Mouse (Mus musculus) lung, postnatal 0 days (tissue): ENCODE data around the gene Car10. TPM values are rescaled to one million over a fixed set of nuclear protein-coding genes. Genes with fewer than 3 reads are reported as not detected.

Experiments used
- ATAC-seq: fragments of 200-750 bp; cut with Nextera tagmentation; 2 replicates; pipeline ENCODE4 v1.8.0; 2017; ENCODE audit warnings: moderate library complexity
- DNase-seq: peaks from one replicate; pipeline ENCODE4 v3.0.0-alpha.2; 2016; ENCODE audit warnings: low spot score
- H3K27ac ChIP-seq: fragments of 300-500 bp; sonication (generic); 2 replicates; pipeline ENCODE4 v1.5.1; 2014; ENCODE audit warnings: antibody characterized with exemption, mild to moderate bottlenecking, low read length, mixed read lengths
- H3K27me3 ChIP-seq: fragments of 300-500 bp; sonication (generic); replicated peaks from 2 replicates; pipeline ENCODE4 v1.6.1; 2014; ENCODE audit warnings: low read length, mixed read lengths; ENCODE audit not compliant: insufficient read depth
- H3K36me3 ChIP-seq: fragments of 300-500 bp; sonication (generic); 2 replicates; pipeline ENCODE4 v1.6.1; 2014; ENCODE audit warnings: low read length, mixed read lengths; ENCODE audit not compliant: insufficient read depth
- H3K4me1 ChIP-seq: fragments of 300-500 bp; sonication (generic); 2 replicates; pipeline ENCODE4 v1.6.1; 2014; ENCODE audit warnings: antibody characterized with exemption, low read depth, low read length, mixed read lengths; ENCODE audit not compliant: insufficient read depth
- H3K4me2 ChIP-seq: fragments of 300-500 bp; sonication (generic); replicated peaks from 2 replicates; pipeline ENCODE4 v1.6.1; 2014; ENCODE audit warnings: low read depth, mild to moderate bottlenecking, low read length, moderate library complexity, mixed read lengths
- H3K4me3 ChIP-seq: fragments of 300-500 bp; sonication (generic); 2 replicates; pipeline ENCODE4 v1.5.1; 2014; ENCODE audit warnings: low read depth, low read length
- H3K9ac ChIP-seq: fragments of 300-500 bp; sonication (generic); replicated peaks from 2 replicates; pipeline ENCODE4 v1.6.1; 2014; ENCODE audit warnings: low read depth, mild to moderate bottlenecking
- H3K9me3 ChIP-seq: fragments of 300-500 bp; sonication (generic); 2 replicates; pipeline ENCODE4 v1.6.1; 2016; ENCODE audit warnings: low read length, mixed read lengths
- CTCF ChIP-seq: IDR thresholded peaks from 2 replicates; pipeline ENCODE4 v1.5.1; 2016; ENCODE audit warnings: antibody characterized with exemption, mild to moderate bottlenecking
- EP300 ChIP-seq: IDR thresholded peaks from 2 replicates; pipeline ENCODE4 v1.6.1; 2016; ENCODE audit warnings: antibody characterized with exemption, mild to moderate bottlenecking, control low read depth
- WGBS: fragments of 180-500 bp; shearing (Covaris S2); extraction: QIAGEN DNeasy Blood & Tissue Kit; methylation state at CpG from one replicate; pipeline ENCODE4 v1.1.7; 2014; 5-methylcytosine and 5-hydroxymethylcytosine counted together
- polyA plus RNA-seq: library from polyadenylated mRNA; unstranded; fragments of >200 nt; fragmentation: Nextera tagmentation; extraction: Ambion mirVana; gene quantifications from 2 replicates; pipeline ENCODE4 v1.2.1, GENCODE M21; 2015

Car10 gene
- polyA plus RNA-seq, 1 experiment from 2014 or later = not detected

- Histone ChIP-seq H3K9ac (no peak overlapping the region), H3K4me1 (no peaks in the 10 kb centered on the region), H3K4me2 (no peak overlapping the region), H3K9me3 (no peaks in the 10 kb centered on the region), H3K36me3 (no peaks in the 10 kb centered on the region), H3K27me3 (no peaks in the 10 kb centered on the region), H3K4me3 (no peak overlapping the region), H3K27ac (no peak overlapping the region)
- peak; percentile 62 for TF ChIP-seq CTCF
- TF ChIP-seq EP300 = no peak
- 6% methylated on average over 2 of the region's 2 CpGs for WGBS
- peak; percentile 49 for DNase-seq
- ATAC-seq = no peak
Observed at GRCm38 (mm10) chr11:93144544-93144943, 46.7 kb downstream of the Car10 start.

GRCm38 (mm10) chr11:93154910-93155309 is 57.1 kb downstream of the Car10 start:
- Histone ChIP-seq H3K9ac (no peak overlapping the region), H3K4me3 (no peak overlapping the region), H3K36me3 (no peaks in the 10 kb centered on the region), H3K27me3 (no peaks in the 10 kb centered on the region), H3K4me1 (no peaks in the 10 kb centered on the region), H3K9me3 (no peaks in the 10 kb centered on the region), H3K27ac (no peak overlapping the region), H3K4me2 (no peak overlapping the region)
- no peak for DNase-seq
- no peak for ATAC-seq
- TF ChIP-seq EP300 (no peak), CTCF (no peak)
- WGBS = 47% methylated on average over 3 of the region's 3 CpGs

- H3K4me1 ChIP-seq = no peaks in the 10 kb centered on the region
- no peak overlapping the region for H3K9ac ChIP-seq
Observed at GRCm38 (mm10) chr11:93172430-93172829, 74.6 kb downstream of the Car10 start.

DNA sequence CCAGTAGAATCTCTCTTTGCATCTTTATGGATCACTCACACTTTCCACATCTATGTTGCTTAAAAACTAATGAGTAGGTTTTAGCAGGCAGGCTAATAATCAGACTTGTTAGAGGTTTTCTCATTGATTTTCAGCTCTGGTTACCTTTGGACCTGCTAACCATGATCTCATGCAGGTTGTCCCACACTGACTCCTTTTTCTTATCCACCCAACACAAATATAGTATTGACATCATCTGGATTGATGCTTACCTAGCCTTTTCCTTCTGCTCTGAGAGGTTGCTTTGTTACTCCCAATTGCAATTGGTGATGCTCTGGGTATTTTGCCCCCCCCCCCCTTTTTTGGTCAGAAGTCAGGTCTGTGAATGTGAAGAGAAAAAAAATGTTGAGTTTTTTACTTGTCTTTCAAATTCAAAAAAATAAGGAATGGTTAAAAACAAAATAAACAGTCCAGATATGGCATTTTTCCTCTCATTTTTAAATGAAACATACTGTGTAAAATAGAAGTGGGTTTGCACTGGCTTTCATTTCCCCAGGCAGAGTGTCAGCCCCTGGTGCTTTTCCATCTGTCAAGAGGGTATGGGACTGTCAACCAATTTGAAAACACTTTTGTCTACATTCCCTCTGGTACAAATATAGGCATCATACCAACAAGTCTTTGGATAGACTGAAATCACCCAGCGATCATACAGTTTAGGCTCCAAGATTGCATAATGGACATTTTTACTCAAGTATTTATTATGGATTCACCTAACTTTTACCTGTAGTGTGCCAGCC is 75.9 kb downstream of the Car10 start:
- Histone ChIP-seq H3K4me1 (no peaks in the 10 kb centered on the region), H3K4me3 (no peak overlapping the region), H3K36me3 (no peaks in the 10 kb centered on the region), H3K27me3 (no peaks in the 10 kb centered on the region), H3K9ac (no peak overlapping the region), H3K27ac (no peak overlapping the region), H3K4me2 (no peak overlapping the region), H3K9me3 (no peaks in the 10 kb centered on the region)
- no peak for ATAC-seq
- 97% methylated on average over 1 of the region's 1 CpGs for WGBS
- no peak for DNase-seq
- TF ChIP-seq EP300 (no peak), CTCF (no peak)

More at GRCm38 (mm10) chr11:93172430-93172829, 74.6 kb downstream of the Car10 start:
- no peaks in the 10 kb centered on the region for H3K9me3 ChIP-seq
- H3K27ac ChIP-seq = no peak overlapping the region
- H3K36me3 ChIP-seq = no peaks in the 10 kb centered on the region
- H3K4me2 ChIP-seq = no peak overlapping the region
- H3K4me3 ChIP-seq = no peak overlapping the region
- H3K27me3 ChIP-seq = no peaks in the 10 kb centered on the region
- TF ChIP-seq EP300 (no peak), CTCF (no peak)
- ATAC-seq (no peak), DNase-seq (no peak)

- DNase-seq (no peak), ATAC-seq (peak; percentile 35)
- no peaks in the 10 kb centered on the region for H3K36me3 ChIP-seq
- no peak for TF ChIP-seq CTCF
- no peak for TF ChIP-seq EP300
- H3K4me3 ChIP-seq = no peak overlapping the region
- no peaks in the 10 kb centered on the region for H3K4me1 ChIP-seq
- H3K27ac ChIP-seq = no peak overlapping the region
- H3K9ac ChIP-seq = no peak overlapping the region
- no peaks in the 10 kb centered on the region for H3K27me3 ChIP-seq
- 53% methylated on average over 4 of the region's 4 CpGs for WGBS
- no peak overlapping the region for H3K4me2 ChIP-seq
- no peaks in the 10 kb centered on the region for H3K9me3 ChIP-seq
Observed at GRCm38 (mm10) chr11:93185477-93185876, 87.6 kb downstream of the Car10 start.

- no peak overlapping the region for H3K4me3 ChIP-seq
- no peaks in the 10 kb centered on the region for H3K4me1 ChIP-seq
- WGBS = 46% methylated on average over 2 of the region's 2 CpGs
- H3K27me3 ChIP-seq = no peaks in the 10 kb centered on the region
- H3K27ac ChIP-seq = no peak overlapping the region
- H3K9ac ChIP-seq = no peak overlapping the region
- no peaks in the 10 kb centered on the region for H3K9me3 ChIP-seq
- DNase-seq (no peak), ATAC-seq (no peak)
- H3K36me3 ChIP-seq = no peaks in the 10 kb centered on the region
- no peak for TF ChIP-seq CTCF
- TF ChIP-seq EP300 = no peak
- H3K4me2 ChIP-seq = no peak overlapping the region
Observed at GRCm38 (mm10) chr11:93186163-93186562, 88.3 kb downstream of the Car10 start.

GRCm38 (mm10) chr11:93188621-93189020 is 90.8 kb downstream of the Car10 start:
- Histone ChIP-seq H3K27ac (no peak overlapping the region), H3K9me3 (no peaks in the 10 kb centered on the region), H3K4me3 (no peak overlapping the region), H3K36me3 (no peaks in the 10 kb centered on the region), H3K4me2 (no peak overlapping the region), H3K27me3 (no peaks in the 10 kb centered on the region), H3K4me1 (no peaks in the 10 kb centered on the region), H3K9ac (no peak overlapping the region)
- TF ChIP-seq CTCF (no peak), EP300 (no peak)
- 67% methylated on average over 5 of the region's 5 CpGs for WGBS
- ATAC-seq (no peak), DNase-seq (no peak)
